Mouse (Mus musculus) CH12.LX (cell line): Measurements from ENCODE around the gene Cxcr6. TPM values are rescaled to one million over a fixed set of nuclear protein-coding genes. Genes with fewer than 3 reads are reported as not detected.

Source experiments
- DNase-seq: peaks from one replicate; pipeline ENCODE4 v3.0.0-alpha.2; 2013; ENCODE audit errors: extremely low read depth
- H3K27ac ChIP-seq: 2 replicates; pipeline ENCODE4 v1.5.1; 2012; ENCODE audit warnings: low read depth, mild to moderate bottlenecking, control low read depth, moderate library complexity; ENCODE audit not compliant: insufficient read depth
- H3K27me3 ChIP-seq: replicated peaks from 2 replicates; pipeline ENCODE3; 2012; ENCODE audit warnings: inconsistent platforms
- H3K36me3 ChIP-seq, 2 experiments: replicated peaks in 1 of 2; 2 replicates each; pipeline versions ENCODE3 to v1.6.1; 2012; ENCODE audit warnings: inconsistent platforms in 1 of 2, low read length in 1 of 2, mild to moderate bottlenecking in 1 of 2, mixed read lengths in 1 of 2, moderate library complexity in 1 of 2; ENCODE audit not compliant: control insufficient read depth in 1 of 2, insufficient read depth in 1 of 2
- H3K4me1 ChIP-seq, 2 experiments: 2 replicates each; pipeline ENCODE4 v1.6.1; 2012; ENCODE audit warnings: inconsistent platforms in 1 of 2, moderate library complexity in 1 of 2; ENCODE audit not compliant: insufficient read depth in 2 of 2, control insufficient read depth in 1 of 2
- H3K4me2 ChIP-seq: 2 replicates; pipeline ENCODE4 v1.6.1; 2012; ENCODE audit warnings: low read depth, mild to moderate bottlenecking, control low read depth; ENCODE audit not compliant: poor library complexity, insufficient read depth, severe bottlenecking
- H3K4me3 ChIP-seq, 3 experiments: fragments of 150-350 bp in 1 of 3; sonication (generic) in 1 of 3; replicated peaks in 1 of 3; 2 replicates each; pipeline versions ENCODE3 to v1.5.1; 2011 to 2012; ENCODE audit warnings: low read depth in 2 of 3, low read length in 2 of 3, mild to moderate bottlenecking in 2 of 3, moderate library complexity in 2 of 3, control low read depth in 1 of 3, improper control_type of control experiment in 1 of 3, inconsistent platforms in 1 of 3, mixed read lengths in 1 of 3; ENCODE audit not compliant: poor library complexity in 1 of 3
- H3K79me2 ChIP-seq: replicated peaks from 2 replicates; pipeline ENCODE4 v1.6.1; 2012; ENCODE audit warnings: mild to moderate bottlenecking, moderate library complexity; ENCODE audit not compliant: control insufficient read depth, poor library complexity, insufficient read depth, severe bottlenecking; ENCODE audit errors: extremely low read depth
- H3K9ac ChIP-seq: 2 replicates; pipeline ENCODE4 v1.6.1; 2012; ENCODE audit warnings: low read depth, mild to moderate bottlenecking, control low read depth, moderate library complexity; ENCODE audit not compliant: insufficient read depth
- H3K9me3 ChIP-seq: replicated peaks from 2 replicates; pipeline ENCODE3; 2012; ENCODE audit warnings: low read length, inconsistent platforms, mixed read lengths
- CHD1 ChIP-seq: IDR thresholded peaks from 2 replicates; pipeline ENCODE4 v1.6.1; 2012; ENCODE audit warnings: low read depth, low read length, improper control_type of control experiment, inconsistent platforms
- CTCF ChIP-seq, 2 experiments: IDR thresholded peaks in 1 of 2; conservative IDR thresholded peaks in 1 of 2; 2 replicates each; pipeline ENCODE4 v1.5.1; 2011 to 2012; ENCODE audit warnings: low read depth in 2 of 2, low read length in 2 of 2, improper control_type of control experiment in 1 of 2, inconsistent platforms in 1 of 2, mild to moderate bottlenecking in 1 of 2, moderate library complexity in 1 of 2
- E2F4 ChIP-seq: IDR thresholded peaks from 2 replicates; pipeline ENCODE4 v1.6.1; 2011; ENCODE audit warnings: low read depth, low read length, improper control_type of control experiment; ENCODE audit not compliant: insufficient replicate concordance
- ELF1 ChIP-seq: IDR thresholded peaks from 2 replicates; pipeline ENCODE4 v1.6.1; 2014; ENCODE audit warnings: low read depth, mild to moderate bottlenecking, inconsistent platforms, low read length, improper control_type of control experiment
- EP300 ChIP-seq: IDR thresholded peaks from 2 replicates; pipeline ENCODE4 v1.6.1; 2011; ENCODE audit warnings: low read length, improper control_type of control experiment
- ETS1 ChIP-seq: conservative IDR thresholded peaks from 2 replicates; pipeline ENCODE4 v1.6.1; 2012; ENCODE audit warnings: low read depth, mild to moderate bottlenecking, inconsistent platforms, low read length, improper control_type of control experiment, moderate library complexity
- GABPA ChIP-seq: IDR thresholded peaks from 2 replicates; pipeline ENCODE4 v1.6.1; 2012; ENCODE audit warnings: low read depth, low read length, improper control_type of control experiment, inconsistent platforms; ENCODE audit not compliant: insufficient replicate concordance
- JUN ChIP-seq: IDR thresholded peaks from 2 replicates; pipeline ENCODE4 v1.6.1; 2011; ENCODE audit warnings: low read depth, mild to moderate bottlenecking, low read length, improper control_type of control experiment, moderate library complexity; ENCODE audit not compliant: insufficient read depth
- JUND ChIP-seq: conservative IDR thresholded peaks from 2 replicates; pipeline ENCODE4 v1.6.1; 2011; ENCODE audit warnings: low read depth, low read length, improper control_type of control experiment
- MAX ChIP-seq: IDR thresholded peaks from 2 replicates; pipeline ENCODE4 v1.6.1; 2011; ENCODE audit warnings: low read length, improper control_type of control experiment
- MAZ ChIP-seq: IDR thresholded peaks from 2 replicates; pipeline ENCODE4 v1.6.1; 2012; ENCODE audit warnings: low read depth, mild to moderate bottlenecking, inconsistent platforms, low read length, improper control_type of control experiment, moderate library complexity
- MEF2A ChIP-seq: IDR thresholded peaks from 2 replicates; pipeline ENCODE4 v1.6.1; 2014; ENCODE audit warnings: low read depth, mild to moderate bottlenecking, inconsistent platforms, low read length, improper control_type of control experiment, borderline replicate concordance
- MXI1 ChIP-seq: IDR thresholded peaks from 2 replicates; pipeline ENCODE4 v1.6.1; 2011; ENCODE audit warnings: mild to moderate bottlenecking, low read depth, low read length, improper control_type of control experiment
- NRF1 ChIP-seq: IDR thresholded peaks from 2 replicates; pipeline ENCODE4 v1.6.1; 2014; ENCODE audit warnings: low read depth, mild to moderate bottlenecking, inconsistent platforms, low read length, improper control_type of control experiment, moderate library complexity
- POLR2AphosphoS2 ChIP-seq: IDR thresholded peaks from 2 replicates; pipeline ENCODE4 v1.6.1; 2011; ENCODE audit warnings: low read depth, low read length, improper control_type of control experiment
- RAD21 ChIP-seq: IDR thresholded peaks from 2 replicates; pipeline ENCODE4 v1.6.1; 2011; ENCODE audit warnings: low read depth, mild to moderate bottlenecking, low read length, improper control_type of control experiment, moderate library complexity
- RCOR1 ChIP-seq: conservative IDR thresholded peaks from 2 replicates; pipeline ENCODE4 v1.6.1; 2012; ENCODE audit warnings: low read depth, mild to moderate bottlenecking, inconsistent platforms, low read length, improper control_type of control experiment
- TCF12 ChIP-seq: IDR thresholded peaks from 2 replicates; pipeline ENCODE4 v1.6.1; 2014; ENCODE audit warnings: low read depth, mild to moderate bottlenecking, inconsistent platforms, low read length, improper control_type of control experiment
- USF1 ChIP-seq: IDR thresholded peaks from 2 replicates; pipeline ENCODE4 v1.6.1; 2014; ENCODE audit warnings: low read depth, mild to moderate bottlenecking, inconsistent platforms, low read length, improper control_type of control experiment
- USF2 ChIP-seq: conservative IDR thresholded peaks from 2 replicates; pipeline ENCODE4 v1.6.1; 2011; ENCODE audit warnings: low read depth, low read length, improper control_type of control experiment
- ZC3H11A ChIP-seq: IDR thresholded peaks from 2 replicates; pipeline ENCODE4 v1.6.1; 2012; ENCODE audit warnings: low read depth, mild to moderate bottlenecking, inconsistent platforms, low read length, improper control_type of control experiment
- ZKSCAN1 ChIP-seq: IDR thresholded peaks from 2 replicates; pipeline ENCODE4 v1.6.1; 2012; ENCODE audit warnings: low read depth, inconsistent platforms, low read length, improper control_type of control experiment, borderline replicate concordance
- ZMIZ1 ChIP-seq: IDR thresholded peaks from 2 replicates; pipeline ENCODE4 v1.6.1; 2012; ENCODE audit warnings: low read depth, mild to moderate bottlenecking, inconsistent platforms, low read length, improper control_type of control experiment
- dilution Hi-C: fragments of 300-500 bp; cut with MboI; formaldehyde crosslinking; loops from 2 replicates; pipeline ENCODE4 v1.14.3; 2020; ENCODE audit warnings: low sequenced_read_pairs; ENCODE audit not compliant: extremely low pct_unique_long_range_greater_than_20kb, extremely low pct_ligation_motif_present
- in situ Hi-C: fragments of 300-500 bp; cut with MboI; formaldehyde crosslinking; loops from 3 replicates; pipeline ENCODE4 v1.14.3; 2019; ENCODE audit warnings: low sequenced_read_pairs, low pct_ligation_motif_present, low pct_unique_long_range_greater_than_20kb, mixed read lengths
- polyA plus RNA-seq: library from polyadenylated mRNA; unstranded; fragments of >175 nt; gene quantifications from 2 replicates; pipeline ENCODE4 v1.2.1, GENCODE M21; 2012; ENCODE audit warnings: low read depth; ENCODE audit not compliant: insufficient read length
- total RNA-seq, 2 experiments: library from RNA; depleted of rRNA; stranded (reverse); fragments of 300-350 nt in 1 of 2; fragments of >200 nt in 1 of 2; gene quantifications; 2 replicates each; pipeline ENCODE4 v1.2.3; 2012 to 2014

Cxcr6 gene
- total and polyA plus RNA-seq, 3 experiments, result 0.08 to 1.4 (median 1.0) TPM

GRCm38 (mm10) chr9:123846490-123846889 is 40.2 kb downstream of the Cxcr6 start:
- H3K9ac ChIP-seq, result peak overlapping the region; percentile 86; the same call in 1 of the 2 replicates
- in situ Hi-C loops (no loop called here), dilution Hi-C loops (no loop called here)
- no peak for TF ChIP-seq USF1
- TF ChIP-seq JUN, result no peak
- no peak for TF ChIP-seq E2F4
- no peak for TF ChIP-seq POLR2AphosphoS2
- TF ChIP-seq GABPA, result no peak
- no peak for TF ChIP-seq JUND
- TF ChIP-seq MEF2A, result no peak
- no peak for TF ChIP-seq ZMIZ1
- TF ChIP-seq ZC3H11A, result no peak
- no peak for TF ChIP-seq CTCF (conservative IDR thresholded peaks at IDR 0.05 in 1 of 2, IDR thresholded peaks at IDR 0.05 in 1 of 2; ENCODE audit: low read depth in 2 of 2, low read length in 2 of 2)
- TF ChIP-seq RAD21, result no peak
- TF ChIP-seq ETS1, result no peak
- TF ChIP-seq USF2, result no peak
- TF ChIP-seq EP300, result no peak
- TF ChIP-seq ZKSCAN1, result no peak
- no peak for TF ChIP-seq TCF12
- no peak for TF ChIP-seq RCOR1
- H3K27ac ChIP-seq, result peak overlapping the region; percentile 74
- no peak for DNase-seq
- H3K4me3 ChIP-seq, result no peak overlapping the region
- no peaks in the 10 kb centered on the region for H3K9me3 ChIP-seq
- H3K4me1 ChIP-seq, result peaks cover 13 to 59% of the 10 kb centered on the region in 2 experiments
- H3K36me3 ChIP-seq, result peaks cover 12 to 27% of the 10 kb centered on the region in 2 experiments
- peaks cover 42% of the 10 kb centered on the region for H3K79me2 ChIP-seq
- no peaks in the 10 kb centered on the region for H3K27me3 ChIP-seq
- 0 out of 2 replicates have a peak overlapping the region, but pooled peaks have one; percentile 9 for H3K4me2 ChIP-seq

GRCm38 (mm10) chr9:123849976-123850695 is 43.9 kb downstream of the Cxcr6 start:
- Histone ChIP-seq H3K9ac (peak overlapping the region; percentile 98), H3K36me3 (peaks cover 0 to 4% of the 10 kb centered on the region in 2 experiments), H3K4me3 (peak overlapping the region; percentile 41 to 83 (median 78)), H3K9me3 (no peaks in the 10 kb centered on the region), H3K4me1 (peaks cover 16 to 53% of the 10 kb centered on the region in 2 experiments), H3K4me2 (peak overlapping the region; percentile 98), H3K27me3 (no peaks in the 10 kb centered on the region), H3K27ac (peak overlapping the region; percentile 88), H3K79me2 (peaks cover 29% of the 10 kb centered on the region)
- TF ChIP-seq MAX (no peak), GABPA (no peak), RCOR1 (no peak), MAZ (no peak), ELF1 (no peak), CHD1 (no peak), MXI1 (no peak), NRF1 (no peak), RAD21 (no peak), ZMIZ1 (no peak), TCF12 (no peak)
- in situ Hi-C loops, result no loop called here
- dilution Hi-C loops, result no loop called here
- no peak for DNase-seq
